Mouse (Mus musculus): Measurements from ENCODE around the gene Elf1. TPM values are rescaled to one million over a fixed set of nuclear protein-coding genes. Genes with fewer than 3 reads are reported as not detected.

Elf1 gene
- polyA plus RNA-seq, 1 experiment from 2014 or later = 12.3 TPM

DNA sequence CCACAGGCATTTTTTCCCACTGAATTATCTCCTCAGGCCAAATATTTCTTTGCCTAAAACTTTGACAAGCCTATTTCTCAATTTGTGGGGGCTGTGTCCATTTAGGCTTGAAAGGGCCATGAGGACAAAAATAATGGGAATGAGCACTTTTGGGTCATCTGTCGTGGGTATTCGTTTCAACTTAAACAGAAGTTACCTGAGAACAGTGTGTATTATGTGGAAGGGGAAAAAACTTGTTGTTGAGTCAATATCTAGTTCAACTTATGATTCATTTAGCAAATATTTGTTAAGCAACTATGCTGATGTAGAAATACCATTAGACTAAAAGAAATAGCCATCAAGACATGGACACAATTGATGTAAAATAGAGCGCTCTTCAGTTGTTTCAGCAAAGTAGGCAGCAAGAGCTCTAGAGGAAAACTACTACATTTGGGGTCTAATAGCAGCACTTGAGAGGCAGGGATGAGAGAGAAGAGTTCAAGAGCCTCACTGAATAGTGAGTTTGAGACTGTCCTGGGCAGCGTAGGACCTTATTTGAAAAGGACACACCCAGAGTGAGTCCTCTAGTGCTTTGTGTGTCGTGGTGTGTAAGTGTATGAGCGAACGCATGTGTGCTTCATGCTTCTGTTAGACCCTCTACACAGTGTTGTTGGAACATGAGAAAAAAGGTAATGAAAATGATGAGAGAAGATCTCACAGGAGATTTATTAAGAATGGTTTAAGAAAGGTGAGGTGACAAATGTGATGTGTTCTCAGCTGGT lies 23.4 kb downstream of the Elf1 start:
- Histone ChIP-seq H3K4me2 (ENCODE audit: low read depth, low read length) (no peak overlapping the region), H3K4me1 (ENCODE audit: control insufficient read depth, insufficient read depth, low read length) (peaks cover 18% of the 10 kb centered on the region), H3K27me3 (ENCODE audit: control insufficient read depth, insufficient read depth, low read length) (no peaks in the 10 kb centered on the region), H3K36me3 (ENCODE audit: control insufficient read depth, insufficient read depth) (peaks cover 5% of the 10 kb centered on the region), H3K4me3 (ENCODE audit: low read length) (no peak overlapping the region), H3K9me3 (replicated peaks; ENCODE audit: control insufficient read depth, low read length) (no peaks in the 10 kb centered on the region), H3K27ac (ENCODE audit: low read length) (peak overlapping the region; percentile 82), H3K9ac (ENCODE audit: low read length) (0 out of 2 replicates have a peak overlapping the region, but pooled peaks have one; percentile 38)
- no peak for ATAC-seq (replicated peaks; ENCODE audit: extremely low read depth, insufficient read depth, low FRiP score)
- 92% methylated on average over 7 of the region's 7 CpGs for WGBS

DNA sequence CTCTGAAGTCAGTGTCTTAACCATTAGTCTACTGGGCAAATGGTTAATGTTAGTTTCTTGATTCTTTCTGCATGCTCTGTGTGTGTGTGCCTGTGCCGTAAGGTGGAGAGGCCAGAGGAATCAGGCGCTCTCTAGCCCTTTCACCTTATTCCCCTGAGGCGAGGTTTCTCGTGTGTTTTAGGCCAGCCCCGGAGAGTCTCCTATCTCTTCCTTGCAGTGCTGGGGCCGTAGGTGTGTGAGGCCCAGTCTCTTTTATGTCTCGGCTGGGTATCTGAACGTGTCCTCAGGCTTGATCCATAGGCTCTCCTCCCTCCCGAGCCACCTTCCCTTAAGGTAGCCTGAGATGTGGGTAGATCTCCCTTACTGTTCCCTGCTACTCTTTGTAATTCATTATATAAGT lies 25.2 kb downstream of the Elf1 start:
- H3K4me2 ChIP-seq (ENCODE audit: low read depth, low read length) = no peak overlapping the region
- H3K4me1 ChIP-seq (ENCODE audit: control insufficient read depth, insufficient read depth, low read length) = peaks cover 19% of the 10 kb centered on the region
- H3K27ac ChIP-seq (ENCODE audit: low read length) = no peak overlapping the region
- no peaks in the 10 kb centered on the region for H3K27me3 ChIP-seq (ENCODE audit: control insufficient read depth, insufficient read depth, low read length)
- H3K9ac ChIP-seq (ENCODE audit: low read length) = no peak overlapping the region
- WGBS = 69% methylated on average over 9 of the region's 9 CpGs
- peaks cover 5% of the 10 kb centered on the region for H3K36me3 ChIP-seq (ENCODE audit: control insufficient read depth, insufficient read depth)
- no peak for ATAC-seq (replicated peaks; ENCODE audit: extremely low read depth, insufficient read depth, low FRiP score)
- no peaks in the 10 kb centered on the region for H3K9me3 ChIP-seq (replicated peaks; ENCODE audit: control insufficient read depth, low read length)
- no peak overlapping the region for H3K4me3 ChIP-seq (ENCODE audit: low read length)

DNA sequence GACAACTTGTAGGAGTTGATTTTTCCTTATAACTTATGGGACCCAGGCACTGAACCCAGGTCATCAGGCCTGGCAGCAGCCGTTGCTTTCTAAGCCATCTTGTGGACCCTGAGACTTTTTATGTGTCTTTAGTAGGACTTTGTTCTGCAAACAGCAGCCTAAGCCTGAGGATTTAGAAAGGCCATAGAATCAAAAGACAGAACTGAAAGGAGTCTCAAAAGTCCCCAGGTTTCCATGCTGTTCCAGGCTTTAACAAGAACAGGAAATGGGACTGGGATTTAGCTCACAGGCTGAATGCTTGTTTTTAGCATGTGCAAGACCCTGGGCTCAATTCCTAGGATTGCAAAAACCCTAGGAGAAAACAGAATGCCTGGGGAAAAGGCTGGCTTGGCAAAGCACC lies 26.9 kb downstream of the Elf1 start:
- H3K27ac ChIP-seq (ENCODE audit: low read length) = no peak overlapping the region
- no peaks in the 10 kb centered on the region for H3K27me3 ChIP-seq (ENCODE audit: control insufficient read depth, insufficient read depth, low read length)
- no peaks in the 10 kb centered on the region for H3K9me3 ChIP-seq (replicated peaks; ENCODE audit: control insufficient read depth, low read length)
- H3K4me2 ChIP-seq (ENCODE audit: low read depth, low read length) = no peak overlapping the region
- H3K36me3 ChIP-seq (ENCODE audit: control insufficient read depth, insufficient read depth) = no peaks in the 10 kb centered on the region
- WGBS = 80% methylated on average over 1 of the region's 1 CpGs
- peaks cover 29% of the 10 kb centered on the region for H3K4me1 ChIP-seq (ENCODE audit: control insufficient read depth, insufficient read depth, low read length)
- no peak overlapping the region for H3K9ac ChIP-seq (ENCODE audit: low read length)
- no peak for ATAC-seq (replicated peaks; ENCODE audit: extremely low read depth, insufficient read depth, low FRiP score)
- H3K4me3 ChIP-seq (ENCODE audit: low read length) = no peak overlapping the region

DNA sequence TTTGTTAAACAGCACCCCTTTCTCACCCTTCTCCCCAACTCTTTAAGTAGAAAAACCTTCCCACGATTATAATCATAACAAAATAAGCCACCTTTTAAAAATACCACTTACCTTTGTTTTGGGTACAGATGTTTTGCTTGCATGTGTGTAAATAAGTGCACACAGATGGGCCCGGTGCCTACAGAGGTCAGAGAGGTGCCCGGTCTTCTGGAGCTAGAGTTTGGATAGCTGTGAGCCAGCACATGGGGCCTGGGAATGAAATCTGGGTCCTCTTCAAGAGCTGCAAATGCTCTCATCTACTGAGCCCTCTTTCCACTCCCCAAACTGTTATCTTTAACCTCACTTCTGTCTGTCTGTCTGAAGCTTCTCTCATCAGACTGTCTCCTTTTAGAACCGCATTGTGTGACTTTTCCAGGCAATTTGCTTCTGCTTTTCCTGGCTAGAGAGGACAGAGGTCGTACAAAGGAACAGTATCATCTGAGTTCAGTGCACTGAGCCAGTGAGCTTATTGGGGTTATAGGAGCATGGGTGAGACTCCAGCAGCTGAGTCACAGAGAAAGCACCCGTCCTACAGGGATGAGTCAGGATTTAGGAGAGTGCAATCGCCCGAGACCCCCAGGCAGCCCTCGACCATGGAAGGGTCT lies 27.8 kb downstream of the Elf1 start:
- no peak overlapping the region for H3K27ac ChIP-seq (ENCODE audit: low read length)
- H3K9me3 ChIP-seq (replicated peaks; ENCODE audit: control insufficient read depth, low read length) = no peaks in the 10 kb centered on the region
- no peak for ATAC-seq (replicated peaks; ENCODE audit: extremely low read depth, insufficient read depth, low FRiP score)
- no peak overlapping the region for H3K9ac ChIP-seq (ENCODE audit: low read length)
- H3K4me2 ChIP-seq (ENCODE audit: low read depth, low read length) = no peak overlapping the region
- peaks cover 22% of the 10 kb centered on the region for H3K4me1 ChIP-seq (ENCODE audit: control insufficient read depth, insufficient read depth, low read length)
- 74% methylated on average over 9 of the region's 9 CpGs for whole genome bisulfite sequencing
- H3K27me3 ChIP-seq (ENCODE audit: control insufficient read depth, insufficient read depth, low read length) = no peaks in the 10 kb centered on the region
- no peak overlapping the region for H3K4me3 ChIP-seq (ENCODE audit: low read length)
- H3K36me3 ChIP-seq (ENCODE audit: control insufficient read depth, insufficient read depth) = no peaks in the 10 kb centered on the region

DNA sequence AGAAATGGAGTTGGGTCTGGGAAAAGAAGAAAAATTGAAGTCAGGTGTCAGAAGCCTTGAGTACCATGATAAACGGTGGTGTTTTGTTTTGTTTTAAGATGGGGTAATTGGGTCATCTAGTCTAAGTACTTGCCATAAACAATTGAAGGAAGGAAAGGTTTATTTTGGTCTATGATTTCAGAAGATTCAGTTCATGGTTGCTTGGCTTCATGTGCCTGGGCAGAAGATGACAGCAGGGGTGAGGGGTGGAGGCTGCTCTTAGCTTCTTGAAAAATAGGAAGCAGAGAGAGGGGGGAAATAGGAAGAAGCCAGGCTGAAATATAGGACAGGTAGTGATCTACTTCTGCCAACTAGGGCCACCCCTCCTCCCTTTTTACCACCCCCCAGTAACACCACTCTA lies 30.5 kb downstream of the Elf1 start:
- no peak for ATAC-seq (replicated peaks; ENCODE audit: extremely low read depth, insufficient read depth, low FRiP score)
- Histone ChIP-seq H3K4me1 (ENCODE audit: control insufficient read depth, insufficient read depth, low read length) (peaks cover 14% of the 10 kb centered on the region), H3K9me3 (replicated peaks; ENCODE audit: control insufficient read depth, low read length) (no peaks in the 10 kb centered on the region), H3K4me2 (ENCODE audit: low read depth, low read length) (no peak overlapping the region), H3K27ac (ENCODE audit: low read length) (peak overlapping the region; percentile 59), H3K9ac (ENCODE audit: low read length) (no peak overlapping the region), H3K4me3 (ENCODE audit: low read length) (no peak overlapping the region), H3K36me3 (ENCODE audit: control insufficient read depth, insufficient read depth) (no peaks in the 10 kb centered on the region), H3K27me3 (ENCODE audit: control insufficient read depth, insufficient read depth, low read length) (no peaks in the 10 kb centered on the region)
- 61% methylated on average over 1 of the region's 1 CpGs for WGBS

DNA sequence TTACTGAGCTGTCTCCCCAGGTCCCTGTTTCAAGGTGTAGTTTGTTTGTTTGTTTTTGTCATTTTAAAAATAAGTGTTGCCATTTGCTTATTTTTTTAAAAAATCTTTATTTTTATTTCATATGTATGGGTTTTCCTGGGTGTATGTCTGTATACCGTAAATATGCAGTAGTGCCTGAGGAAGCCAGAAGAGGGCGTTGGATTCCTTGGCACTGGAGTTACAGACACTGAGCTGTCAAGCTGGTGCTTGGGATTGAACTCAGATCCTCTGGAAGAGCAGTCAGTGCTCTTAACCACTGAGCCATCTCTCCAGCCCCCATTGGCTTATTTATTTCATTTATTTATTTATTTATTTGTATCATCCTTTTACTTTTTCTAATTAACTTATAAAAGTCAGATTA lies 33.0 kb downstream of the Elf1 start:
- 79% methylated on average over 2 of the region's 2 CpGs for WGBS

DNA sequence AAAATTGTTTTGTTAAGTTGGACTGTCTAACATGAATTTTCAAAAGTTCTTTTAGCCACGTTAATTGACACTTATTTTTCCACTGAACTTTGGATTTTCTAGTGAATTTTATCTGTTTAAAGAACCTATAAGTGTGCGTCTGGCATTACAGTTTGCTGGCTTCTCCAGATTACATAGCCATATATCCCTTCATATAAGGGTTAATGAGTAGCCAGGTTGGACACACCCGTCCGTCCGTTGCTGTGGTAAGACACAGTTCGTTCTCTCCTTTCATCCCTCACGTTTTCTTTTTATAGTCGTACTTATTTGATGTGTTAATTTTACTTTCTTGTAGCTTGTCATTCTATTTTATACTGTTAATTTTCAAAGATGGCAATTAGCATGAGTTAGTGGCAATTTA lies 34.1 kb downstream of the Elf1 start:
- no peak overlapping the region; the same call in 1 of the 2 replicates for H3K4me3 ChIP-seq (ENCODE audit: low read length)
- no peak overlapping the region for H3K27ac ChIP-seq (ENCODE audit: low read length)
- peaks cover 18% of the 10 kb centered on the region for H3K4me1 ChIP-seq (ENCODE audit: control insufficient read depth, insufficient read depth, low read length)
- no peaks in the 10 kb centered on the region for H3K27me3 ChIP-seq (ENCODE audit: control insufficient read depth, insufficient read depth, low read length)
- H3K9ac ChIP-seq (ENCODE audit: low read length) = no peak overlapping the region
- H3K9me3 ChIP-seq (replicated peaks; ENCODE audit: control insufficient read depth, low read length) = no peaks in the 10 kb centered on the region
- H3K36me3 ChIP-seq (ENCODE audit: control insufficient read depth, insufficient read depth) = no peaks in the 10 kb centered on the region
- peak overlapping the region; percentile 23 for H3K4me2 ChIP-seq (ENCODE audit: low read depth, low read length)
- 84% methylated on average over 8 of the region's 8 CpGs for WGBS
- no peak for ATAC-seq (replicated peaks; ENCODE audit: extremely low read depth, insufficient read depth, low FRiP score)

More for the DNA sequence above, 33.0 kb downstream of the Elf1 start:
- peaks cover 12% of the 10 kb centered on the region for H3K4me1 ChIP-seq (ENCODE audit: control insufficient read depth, insufficient read depth, low read length)
- no peaks in the 10 kb centered on the region for H3K36me3 ChIP-seq (ENCODE audit: control insufficient read depth, insufficient read depth)
- H3K9ac ChIP-seq (ENCODE audit: low read length) = no peak overlapping the region
- H3K4me2 ChIP-seq (ENCODE audit: low read depth, low read length) = no peak overlapping the region
- H3K27me3 ChIP-seq (ENCODE audit: control insufficient read depth, insufficient read depth, low read length) = no peaks in the 10 kb centered on the region
- H3K27ac ChIP-seq (ENCODE audit: low read length) = no peak overlapping the region
- no peaks in the 10 kb centered on the region for H3K9me3 ChIP-seq (replicated peaks; ENCODE audit: control insufficient read depth, low read length)
- no peak for ATAC-seq (replicated peaks; ENCODE audit: extremely low read depth, insufficient read depth, low FRiP score)
- H3K4me3 ChIP-seq (ENCODE audit: low read length) = no peak overlapping the region

DNA sequence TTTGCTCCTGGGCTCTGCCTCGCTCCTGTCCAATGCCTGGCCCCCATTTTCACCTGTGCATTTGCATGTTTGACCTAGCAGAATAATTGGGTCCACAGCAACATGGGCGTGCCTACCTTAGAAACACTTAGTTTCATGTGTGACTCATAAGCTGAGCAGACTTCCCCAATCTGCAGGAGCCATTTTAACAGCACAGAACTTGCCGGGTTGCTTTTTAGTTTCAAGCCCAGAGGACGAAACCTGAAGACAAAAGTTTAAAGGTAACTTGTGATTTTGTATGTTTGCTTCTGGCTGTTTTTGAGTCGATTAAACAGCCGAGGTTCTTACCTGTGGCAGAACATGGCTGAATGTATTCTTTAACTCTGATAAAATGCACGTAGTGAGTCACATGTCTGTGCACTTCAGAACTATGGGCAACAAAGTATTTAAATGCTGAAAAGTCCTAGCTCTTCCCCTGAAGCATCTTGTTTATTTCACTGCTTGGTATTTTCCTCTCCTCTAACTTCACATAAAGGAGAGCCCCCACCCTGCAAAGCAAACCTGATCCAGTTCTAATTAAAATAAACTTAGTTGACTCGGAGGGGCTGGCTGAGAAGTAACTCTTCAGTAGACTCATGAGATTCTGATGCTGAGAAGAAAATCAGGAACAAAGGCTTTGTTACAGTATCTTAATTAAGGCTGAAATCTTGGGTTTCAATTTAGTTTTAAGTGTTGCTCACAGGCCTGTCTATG lies 34.7 kb downstream of the Elf1 start:
- Histone ChIP-seq H3K27me3 (ENCODE audit: control insufficient read depth, insufficient read depth, low read length) (no peaks in the 10 kb centered on the region), H3K4me2 (ENCODE audit: low read depth, low read length) (peak overlapping the region; percentile 23), H3K4me3 (ENCODE audit: low read length) (peak overlapping the region; percentile 39), H3K9ac (ENCODE audit: low read length) (0 out of 2 replicates have a peak overlapping the region, but pooled peaks have one; percentile 22), H3K4me1 (ENCODE audit: control insufficient read depth, insufficient read depth, low read length) (peaks cover 18% of the 10 kb centered on the region), H3K36me3 (ENCODE audit: control insufficient read depth, insufficient read depth) (no peaks in the 10 kb centered on the region), H3K27ac (ENCODE audit: low read length) (peak overlapping the region; percentile 39; the same call in 1 of the 2 replicates), H3K9me3 (replicated peaks; ENCODE audit: control insufficient read depth, low read length) (no peaks in the 10 kb centered on the region)
- 71% methylated on average over 8 of the region's 8 CpGs for whole genome bisulfite sequencing
- no peak for ATAC-seq (replicated peaks; ENCODE audit: extremely low read depth, insufficient read depth, low FRiP score)

DNA sequence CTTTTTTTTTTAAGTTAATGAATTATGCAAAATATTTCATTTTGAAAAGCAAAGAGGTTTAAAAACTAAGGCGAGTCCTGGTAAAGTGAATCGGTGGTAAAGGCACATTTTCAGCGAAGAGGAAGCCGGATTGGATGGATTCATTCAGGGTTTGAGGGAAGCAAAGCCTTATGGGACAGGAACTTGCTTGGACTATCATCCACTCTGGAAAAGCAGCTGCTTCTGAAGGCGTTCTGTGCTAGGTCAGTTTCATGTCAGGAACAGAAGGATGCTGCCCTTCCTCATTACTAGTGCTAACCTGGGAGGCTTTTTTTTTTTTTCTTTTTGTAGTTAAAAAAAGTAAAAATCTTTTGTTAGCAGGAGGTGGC lies 35.2 kb downstream of the Elf1 start:
- H3K27me3 ChIP-seq (ENCODE audit: control insufficient read depth, insufficient read depth, low read length) = no peaks in the 10 kb centered on the region
- 77% methylated on average over 5 of the region's 5 CpGs for WGBS
- ATAC-seq (replicated peaks; ENCODE audit: extremely low read depth, insufficient read depth, low FRiP score) = no peak
- no peak overlapping the region for H3K9ac ChIP-seq (ENCODE audit: low read length)
- no peak overlapping the region for H3K27ac ChIP-seq (ENCODE audit: low read length)
- H3K4me1 ChIP-seq (ENCODE audit: control insufficient read depth, insufficient read depth, low read length) = peaks cover 21% of the 10 kb centered on the region
- no peaks in the 10 kb centered on the region for H3K9me3 ChIP-seq (replicated peaks; ENCODE audit: control insufficient read depth, low read length)
- H3K36me3 ChIP-seq (ENCODE audit: control insufficient read depth, insufficient read depth) = no peaks in the 10 kb centered on the region
- no peak overlapping the region for H3K4me2 ChIP-seq (ENCODE audit: low read depth, low read length)
- peak overlapping the region; percentile 39 for H3K4me3 ChIP-seq (ENCODE audit: low read length)
